Mouse (Mus musculus): ENCODE data around the gene Sec61a2. TPM values are rescaled to one million over a fixed set of nuclear protein-coding genes. Genes with fewer than 3 reads are reported as not detected.
A peak's percentile ranks its signal among the peaks of the same experiment; 100 is the strongest.

Gene Sec61a2
- polyA plus RNA-seq (2015; fragmentation: Nextera tagmentation; extraction: Ambion mirVana): 19.6 and 21.8 TPM in 2 replicates

DNA sequence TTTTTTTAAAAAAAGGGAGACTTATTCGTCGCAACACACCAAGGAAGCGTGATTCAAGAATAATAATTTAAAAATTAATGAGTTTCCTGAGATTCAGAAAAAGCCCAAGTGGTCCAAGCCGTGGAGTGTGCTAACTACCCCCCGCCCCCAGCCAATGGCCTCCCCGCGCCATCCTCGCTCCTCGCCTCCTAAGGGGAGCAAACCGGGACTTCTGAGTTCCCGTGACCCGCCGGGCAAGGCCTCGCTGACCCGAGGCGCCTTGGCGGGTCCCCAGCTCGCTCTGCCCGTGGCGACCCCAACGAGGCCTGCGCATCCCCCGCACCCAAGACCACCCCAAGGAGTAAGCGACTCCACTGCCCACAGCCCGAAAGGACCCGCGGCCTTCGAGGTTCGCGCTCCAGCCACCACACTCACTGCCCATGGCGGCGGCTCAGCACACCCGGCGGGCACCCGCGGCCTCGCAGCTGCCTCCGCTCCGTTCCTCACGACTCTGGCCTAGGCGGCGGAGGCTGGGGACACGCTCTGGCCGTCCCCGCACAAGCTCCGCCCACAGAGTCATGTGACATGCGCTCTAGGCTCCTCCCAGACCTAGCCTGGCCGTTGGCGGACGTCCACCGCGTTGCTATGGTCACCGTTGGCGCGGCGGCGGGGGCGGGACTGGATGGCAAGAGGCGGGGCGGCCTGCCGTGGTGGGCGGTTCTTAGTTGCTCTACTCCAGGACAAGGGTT lies at the start of gene Sec61a2:
Gene Sec61a2, minus strand, starts transcription at position 590 of the 728 bp plus-strand sequence.
- TF ChIP-seq CTCF (IDR thresholded peaks at IDR 0.05; ENCODE audit: low read depth) (peak; percentile 30; the same call in 1 of the 2 replicates), EP300 (optimal IDR thresholded peaks at IDR 0.05) (no peak)
- ATAC-seq (ENCODE audit: low FRiP score, low TSS enrichment) (peak; percentile 99), DNase-seq (ENCODE audit: low spot score) (peak; percentile 100)
- H3K9me3 ChIP-seq (ENCODE audit: control insufficient read depth, low read length): no peaks in the 10 kb centered on the region
- H3K27me3 ChIP-seq (ENCODE audit: control insufficient read depth, insufficient read depth, low read length): no peaks in the 10 kb centered on the region
- under 1% methylated on average over 62 of the region's 62 CpGs for whole genome bisulfite sequencing
- peak within 1 kb of the TSS; percentile 84 for H3K4me2 ChIP-seq (replicated peaks; ENCODE audit: low read depth)
- H3K36me3 ChIP-seq (ENCODE audit: control insufficient read depth, insufficient read depth, low read length): no peaks in the 10 kb centered on the region
- H3K27ac ChIP-seq (replicated peaks): peak within 1 kb of the TSS; percentile 93
- peak within 1 kb of the TSS; percentile 95 for H3K9ac ChIP-seq (ENCODE audit: low read length)
- no peaks in the 10 kb centered on the region for H3K4me1 ChIP-seq (replicated peaks; ENCODE audit: control insufficient read depth, insufficient read depth)
- peak within 1 kb of the TSS; percentile 87 for H3K4me3 ChIP-seq (ENCODE audit: low read depth, low read length)

- Histone ChIP-seq H3K4me3 (ENCODE audit: low read depth, low read length) (peak overlapping the region; percentile 58), H3K4me1 (replicated peaks; ENCODE audit: control insufficient read depth, insufficient read depth) (no peaks in the 10 kb centered on the region), H3K27ac (replicated peaks) (no peak overlapping the region), H3K4me2 (replicated peaks; ENCODE audit: low read depth) (peak overlapping the region; percentile 88), H3K9ac (ENCODE audit: low read length) (peak overlapping the region; percentile 74; the same call in 1 of the 2 replicates), H3K27me3 (ENCODE audit: control insufficient read depth, insufficient read depth, low read length) (no peaks in the 10 kb centered on the region), H3K9me3 (ENCODE audit: control insufficient read depth, low read length) (no peaks in the 10 kb centered on the region), H3K36me3 (ENCODE audit: control insufficient read depth, insufficient read depth, low read length) (no peaks in the 10 kb centered on the region)
- WGBS: 38% methylated on average over 4 of the region's 4 CpGs
- TF ChIP-seq CTCF (IDR thresholded peaks at IDR 0.05; ENCODE audit: low read depth) (no peak), EP300 (optimal IDR thresholded peaks at IDR 0.05) (no peak)
- no peak for DNase-seq (ENCODE audit: low spot score)
- ATAC-seq (ENCODE audit: low FRiP score, low TSS enrichment): no peak
Measured at GRCm38 (mm10) chr2:5943071-5943470, 47.8 kb upstream of the Sec61a2 start.

- DNase-seq (ENCODE audit: low spot score): peak; percentile 66
- peak within 1 kb of the TSS; percentile 88 for H3K4me2 ChIP-seq (replicated peaks; ENCODE audit: low read depth)
- H3K4me1 ChIP-seq (replicated peaks; ENCODE audit: control insufficient read depth, insufficient read depth): no peaks in the 10 kb centered on the region
- peak within 1 kb of the TSS; percentile 58 for H3K4me3 ChIP-seq (ENCODE audit: low read depth, low read length)
- no peaks in the 10 kb centered on the region for H3K9me3 ChIP-seq (ENCODE audit: control insufficient read depth, low read length)
- ATAC-seq (ENCODE audit: low FRiP score, low TSS enrichment): peak; percentile 90
- no peaks in the 10 kb centered on the region for H3K36me3 ChIP-seq (ENCODE audit: control insufficient read depth, insufficient read depth, low read length)
- TF ChIP-seq EP300 (optimal IDR thresholded peaks at IDR 0.05) (no peak), CTCF (IDR thresholded peaks at IDR 0.05; ENCODE audit: low read depth) (peak; percentile 47)
- no peaks in the 10 kb centered on the region for H3K27me3 ChIP-seq (ENCODE audit: control insufficient read depth, insufficient read depth, low read length)
- peak within 1 kb of the TSS; percentile 74 for H3K9ac ChIP-seq (ENCODE audit: low read length)
- 2% methylated on average over 36 of the region's 36 CpGs for WGBS
- no peak within 1 kb of the TSS for H3K27ac ChIP-seq (replicated peaks)
Measured at GRCm38 (mm10) chr2:5942416-5943032, 47.3 kb upstream of the Sec61a2 start, which contains the start of gene Dhtkd1. Gene Dhtkd1, minus strand, starts transcription at chr2:5942792.

DNA sequence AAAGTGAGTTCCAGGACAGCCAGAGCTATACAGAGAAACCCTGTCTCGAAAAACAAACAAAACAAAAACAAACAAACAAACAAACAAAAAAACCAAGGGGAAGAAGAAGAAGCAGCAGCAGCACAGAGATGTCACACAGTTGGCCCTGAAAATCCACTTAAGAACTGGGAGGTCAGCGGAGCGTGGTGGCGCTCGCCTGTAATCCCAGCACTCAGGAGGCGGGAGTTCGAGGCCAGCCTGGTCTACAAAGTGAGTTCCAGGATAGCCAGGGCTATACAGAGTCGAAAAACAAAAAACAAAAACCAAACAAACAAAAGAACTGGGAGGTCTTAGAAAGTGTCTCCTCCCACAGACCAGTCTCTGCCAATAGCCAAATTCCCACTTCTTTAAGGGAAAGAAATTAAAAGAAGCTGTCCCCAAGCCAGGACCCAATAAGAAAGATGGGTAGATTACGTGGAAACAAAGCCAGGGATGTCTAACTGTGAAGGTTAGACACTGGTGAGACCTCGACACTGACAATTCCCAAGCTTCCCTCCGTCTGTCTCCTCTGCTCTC lies 46.7 kb upstream of the Sec61a2 start:
- ATAC-seq (ENCODE audit: low FRiP score, low TSS enrichment): no peak
- 57% methylated on average over 11 of the region's 11 CpGs for WGBS

GRCm38 (mm10) chr2:5940936-5941335 lies 45.7 kb upstream of the Sec61a2 start:
- no peaks in the 10 kb centered on the region for H3K4me1 ChIP-seq (replicated peaks; ENCODE audit: control insufficient read depth, insufficient read depth)
- no peaks in the 10 kb centered on the region for H3K9me3 ChIP-seq (ENCODE audit: control insufficient read depth, low read length)
- no peak overlapping the region for H3K4me2 ChIP-seq (replicated peaks; ENCODE audit: low read depth)
- H3K4me3 ChIP-seq (ENCODE audit: low read depth, low read length): no peak overlapping the region
- no peak for ATAC-seq (ENCODE audit: low FRiP score, low TSS enrichment)
- H3K36me3 ChIP-seq (ENCODE audit: control insufficient read depth, insufficient read depth, low read length): no peaks in the 10 kb centered on the region
- no peak overlapping the region for H3K27ac ChIP-seq (replicated peaks)
- TF ChIP-seq EP300 (optimal IDR thresholded peaks at IDR 0.05) (no peak), CTCF (IDR thresholded peaks at IDR 0.05; ENCODE audit: low read depth) (no peak)
- WGBS: 91% methylated on average over 9 of the region's 9 CpGs
- no peak overlapping the region for H3K9ac ChIP-seq (ENCODE audit: low read length)
- no peaks in the 10 kb centered on the region for H3K27me3 ChIP-seq (ENCODE audit: control insufficient read depth, insufficient read depth, low read length)
- DNase-seq (ENCODE audit: low spot score): no peak

More for the DNA sequence above, 46.7 kb upstream of the Sec61a2 start:
- Histone ChIP-seq H3K4me1 (replicated peaks; ENCODE audit: control insufficient read depth, insufficient read depth) (no peaks in the 10 kb centered on the region), H3K36me3 (ENCODE audit: control insufficient read depth, insufficient read depth, low read length) (no peaks in the 10 kb centered on the region), H3K27me3 (ENCODE audit: control insufficient read depth, insufficient read depth, low read length) (no peaks in the 10 kb centered on the region), H3K27ac (replicated peaks) (no peak overlapping the region), H3K9ac (ENCODE audit: low read length) (peak overlapping the region; percentile 74), H3K4me2 (replicated peaks; ENCODE audit: low read depth) (peak overlapping the region; percentile 88), H3K4me3 (ENCODE audit: low read depth, low read length) (peak overlapping the region; percentile 58), H3K9me3 (ENCODE audit: control insufficient read depth, low read length) (no peaks in the 10 kb centered on the region)
- DNase-seq (ENCODE audit: low spot score): no peak
- TF ChIP-seq EP300 (optimal IDR thresholded peaks at IDR 0.05): no peak
